Mouse (Mus musculus) stomach, embryonic 14.5 days (tissue): ENCODE results near the gene Hba-a1. TPM values are rescaled to one million over a fixed set of nuclear protein-coding genes. Genes with fewer than 3 reads are reported as not detected.
"Not testable (repeated sequence)": the region's sequence is repeated elsewhere in the genome, so short reads cannot be mapped to it uniquely, and the experiment has no call there.

Source experiments
- ATAC-seq: fragments of 200-750 bp; cut with Nextera tagmentation; 2 replicates; pipeline ENCODE4 v1.8.0; 2017; ENCODE audit warnings: low read depth, moderate TSS enrichment; ENCODE audit not compliant: insufficient number of reproducible peaks, insufficient read depth, low FRiP score
- H3K27ac ChIP-seq: fragments of 300-500 bp; sonication (generic); 2 replicates; pipeline ENCODE4 v1.5.1; 2014; ENCODE audit warnings: mild to moderate bottlenecking, low read length, moderate library complexity, mixed read lengths
- H3K27me3 ChIP-seq: fragments of 300-500 bp; sonication (generic); 2 replicates; pipeline ENCODE4 v1.6.1; 2014; ENCODE audit warnings: low read length, control low read depth, mixed read lengths; ENCODE audit not compliant: control insufficient read depth, insufficient read depth
- H3K36me3 ChIP-seq: fragments of 300-500 bp; sonication (generic); 2 replicates; pipeline ENCODE4 v1.6.1; 2014; ENCODE audit warnings: mild to moderate bottlenecking, control low read depth, low read length, moderate library complexity, mixed read lengths; ENCODE audit not compliant: control insufficient read depth, insufficient read depth
- H3K4me1 ChIP-seq: fragments of 300-500 bp; sonication (generic); 2 replicates; pipeline ENCODE4 v1.6.1; 2014; ENCODE audit warnings: low read length, control low read depth, mixed read lengths; ENCODE audit not compliant: control insufficient read depth, insufficient read depth
- H3K4me2 ChIP-seq: fragments of 300-500 bp; sonication (generic); replicated peaks from 2 replicates; pipeline ENCODE4 v1.6.1; 2014; ENCODE audit warnings: low read depth, low read length, control low read depth
- H3K4me3 ChIP-seq: fragments of 300-500 bp; sonication (generic); 2 replicates; pipeline ENCODE4 v1.5.1; 2014; ENCODE audit warnings: low read depth, low read length, control low read depth
- H3K9ac ChIP-seq: fragments of 300-500 bp; sonication (generic); replicated peaks from 2 replicates; pipeline ENCODE4 v1.6.1; 2014; ENCODE audit warnings: low read depth, mild to moderate bottlenecking, control low read depth, low read length, moderate library complexity, mixed read lengths
- H3K9me3 ChIP-seq: fragments of 300-500 bp; sonication (generic); 2 replicates; pipeline ENCODE4 v1.6.1; 2016; ENCODE audit warnings: low read depth, low read length, control low read depth; ENCODE audit not compliant: control insufficient read depth
- WGBS: fragments of 180-500 bp; shearing (Covaris S2); extraction: QIAGEN DNeasy Blood & Tissue Kit; methylation state at CpG from one replicate; pipeline ENCODE4 v1.1.7; 2014; 5-methylcytosine and 5-hydroxymethylcytosine counted together
- polyA plus RNA-seq: library from polyadenylated mRNA; unstranded; fragments of >200 nt; fragmentation: Nextera tagmentation; extraction: Ambion mirVana; gene quantifications from 2 replicates; pipeline ENCODE4 v1.2.1, GENCODE M21; 2014

Hba-a1 gene
- polyA plus RNA-seq, 1 experiment from 2014 or later: 2,565 TPM

GRCm38 (mm10) chr11:32293479-32293878 lies 10.2 kb downstream of the Hba-a1 start:
- not testable (repeated sequence) for H3K4me2 ChIP-seq, H3K27ac ChIP-seq, H3K9ac ChIP-seq, H3K9me3 ChIP-seq, H3K4me3 ChIP-seq, H3K27me3 ChIP-seq, ATAC-seq, H3K4me1 ChIP-seq, H3K36me3 ChIP-seq
- 50% methylated on average over 3 of the region's 3 CpGs for whole genome bisulfite sequencing

DNA sequence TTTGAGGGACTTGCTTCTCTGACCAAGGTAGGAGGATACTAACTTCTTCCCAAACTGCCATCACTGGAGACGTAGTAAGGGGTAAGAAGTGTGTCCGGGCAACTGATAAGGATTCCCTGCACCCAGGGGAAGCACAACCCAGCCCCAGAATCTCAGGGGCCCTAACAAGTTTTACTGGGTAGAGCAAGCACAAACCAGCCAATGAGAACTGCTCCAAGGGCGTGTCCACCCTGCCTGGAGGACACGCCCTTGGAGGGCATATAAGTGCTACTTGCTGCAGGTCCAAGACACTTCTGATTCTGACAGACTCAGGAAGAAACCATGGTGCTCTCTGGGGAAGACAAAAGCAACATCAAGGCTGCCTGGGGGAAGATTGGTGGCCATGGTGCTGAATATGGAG lies 12.9 kb downstream of the Hba-a1 start, which contains the start of gene Hba-a2:
Gene Hba-a2 (plus strand): TSS at position 287 of the 400 bp plus-strand sequence.
- not testable (repeated sequence) for H3K4me2 ChIP-seq, H3K9ac ChIP-seq, H3K27me3 ChIP-seq, H3K36me3 ChIP-seq, H3K27ac ChIP-seq, H3K4me1 ChIP-seq, H3K4me3 ChIP-seq, H3K9me3 ChIP-seq
- peak; percentile 50; the same call in 1 of the 2 replicates for ATAC-seq
- WGBS: no CpG with 5 or more reads among the region's 4 CpGs

DNA sequence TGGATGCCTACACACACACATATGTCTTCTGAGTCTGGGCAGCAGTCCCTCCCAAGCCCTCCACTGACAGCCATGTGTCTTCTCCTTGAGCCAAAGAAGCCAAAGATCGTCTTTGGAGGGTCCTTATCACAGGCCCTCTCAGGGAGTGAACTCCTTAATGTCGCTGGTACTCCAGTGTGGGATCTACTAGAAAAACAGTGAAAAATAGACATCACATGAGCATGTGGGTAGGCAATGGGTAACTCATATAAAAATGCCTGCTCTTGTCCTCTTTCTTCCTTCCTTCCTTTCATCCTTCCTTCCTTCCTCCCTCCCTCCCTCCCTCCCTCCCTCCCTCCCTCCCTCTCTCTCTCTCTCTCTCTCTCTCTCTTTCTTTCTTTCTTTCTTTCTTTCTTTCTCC lies 14.1 kb downstream of the Hba-a1 start:
- not testable (repeated sequence) for ATAC-seq, H3K36me3 ChIP-seq, H3K27me3 ChIP-seq, H3K27ac ChIP-seq, H3K4me3 ChIP-seq, H3K9ac ChIP-seq, H3K4me1 ChIP-seq, H3K4me2 ChIP-seq, H3K9me3 ChIP-seq
- 40% methylated on average over 2 of the region's 2 CpGs for WGBS

GRCm38 (mm10) chr11:32297866-32298531 lies 14.7 kb downstream of the Hba-a1 start:
- no peak for ATAC-seq
- WGBS: 75% methylated on average over 1 of the region's 1 CpGs

DNA sequence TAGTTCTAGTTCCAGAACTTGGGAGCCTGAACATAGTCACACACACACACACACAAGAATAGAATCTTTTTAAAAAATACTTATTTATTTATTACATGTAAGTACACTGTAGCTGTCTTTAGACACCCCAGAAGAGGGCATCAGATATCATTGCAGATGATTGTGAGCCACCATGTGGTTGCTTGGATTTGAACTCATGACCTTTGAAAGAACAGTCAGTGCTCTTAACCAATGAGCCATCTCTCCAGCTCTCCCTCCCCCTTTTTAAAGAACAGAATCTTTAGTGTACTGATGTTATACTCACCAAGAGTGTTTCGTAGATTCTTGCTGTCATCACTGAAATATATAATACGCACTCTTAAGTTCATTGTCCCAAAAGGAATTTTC lies 15.2 kb downstream of the Hba-a1 start:
- no peaks in the 10 kb centered on the region for H3K27me3 ChIP-seq
- 92% methylated on average over 2 of the region's 2 CpGs for WGBS

More at GRCm38 (mm10) chr11:32297866-32298531, 14.7 kb downstream of the Hba-a1 start:
- Histone ChIP-seq H3K4me1 (no peaks in the 10 kb centered on the region), H3K27me3 (no peaks in the 10 kb centered on the region), H3K9ac (no peak overlapping the region), H3K9me3 (no peaks in the 10 kb centered on the region), H3K36me3 (no peaks in the 10 kb centered on the region), H3K4me2 (no peak overlapping the region), H3K27ac (no peak overlapping the region), H3K4me3 (no peak overlapping the region)

GRCm38 (mm10) chr11:32299865-32300264 lies 16.6 kb downstream of the Hba-a1 start, which contains the start of gene Hbq1a:
Gene Hbq1a (plus strand): TSS chr11:32300069.
- H3K4me2 ChIP-seq: peak within 1 kb of the TSS; percentile 14; the same call in 1 of the 2 replicates
- not testable (repeated sequence) for H3K9ac ChIP-seq, ATAC-seq, H3K4me1 ChIP-seq, H3K27me3 ChIP-seq, H3K27ac ChIP-seq, H3K9me3 ChIP-seq, H3K4me3 ChIP-seq, H3K36me3 ChIP-seq
- 7% methylated on average over 16 of the region's 16 CpGs for whole genome bisulfite sequencing

More for the DNA sequence above, 15.2 kb downstream of the Hba-a1 start:
- no peaks in the 10 kb centered on the region for H3K4me1 ChIP-seq
- H3K4me3 ChIP-seq: no peak overlapping the region
- H3K27ac ChIP-seq: no peak overlapping the region
- H3K9me3 ChIP-seq: no peaks in the 10 kb centered on the region
- no peak overlapping the region for H3K9ac ChIP-seq
- ATAC-seq: no peak
- H3K4me2 ChIP-seq: no peak overlapping the region
- no peaks in the 10 kb centered on the region for H3K36me3 ChIP-seq

- no peaks in the 10 kb centered on the region for H3K36me3 ChIP-seq
- H3K9ac ChIP-seq: no peak overlapping the region
- 52% methylated on average over 14 of the region's 17 CpGs for WGBS
- ATAC-seq: no peak
- no peak overlapping the region for H3K4me3 ChIP-seq
- no peaks in the 10 kb centered on the region for H3K9me3 ChIP-seq
- no peaks in the 10 kb centered on the region for H3K27me3 ChIP-seq
- no peak overlapping the region for H3K27ac ChIP-seq
- no peaks in the 10 kb centered on the region for H3K4me1 ChIP-seq
- peak overlapping the region; percentile 14; the same call in 1 of the 2 replicates for H3K4me2 ChIP-seq
Observed at GRCm38 (mm10) chr11:32300279-32301267, 17.3 kb downstream of the Hba-a1 start.

DNA sequence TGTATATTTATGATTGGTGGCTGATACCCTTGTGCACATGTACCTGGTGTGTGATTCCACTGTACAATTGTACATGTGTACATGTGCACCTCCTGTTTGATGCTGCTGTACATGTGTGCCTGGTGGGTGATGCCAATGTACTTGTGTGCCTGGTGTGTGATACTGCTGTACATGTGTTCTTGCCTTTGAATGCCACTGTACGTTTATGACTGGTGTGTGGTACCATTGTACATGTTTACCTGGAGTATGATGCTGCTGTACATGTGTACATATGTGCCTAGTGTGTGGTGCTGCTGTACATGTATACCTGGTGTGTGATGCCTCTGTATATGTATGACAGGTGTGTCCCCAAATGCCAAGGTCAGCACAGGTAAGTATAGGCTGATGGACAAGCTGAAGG lies 18.2 kb downstream of the Hba-a1 start:
- Histone ChIP-seq H3K36me3 (no peaks in the 10 kb centered on the region), H3K4me1 (no peaks in the 10 kb centered on the region), H3K9ac (no peak overlapping the region)

More for the DNA sequence above, 18.2 kb downstream of the Hba-a1 start:
- H3K27ac ChIP-seq: no peak overlapping the region
- no peak overlapping the region for H3K4me2 ChIP-seq
- ATAC-seq: no peak
- no peaks in the 10 kb centered on the region for H3K9me3 ChIP-seq
- H3K4me3 ChIP-seq: no peak overlapping the region
- no peaks in the 10 kb centered on the region for H3K27me3 ChIP-seq
- 72% methylated on average over 1 of the region's 1 CpGs for WGBS
